Comparison of ENCODE assay signal across 8 mouse cellular contexts in genomic region chr1:75480036-75480435, GRCm38 (mm10). TPM values are rescaled to one million over a fixed set of nuclear protein-coding genes. Genes with fewer than 3 reads are reported as not detected.
A peak's percentile ranks its signal among the peaks of the same experiment; 100 is the strongest.
DNase-seq lines count a peak whose midpoint lies in the region; ATAC-seq and TF ChIP-seq lines count a peak whose summit lies in the region.

No protein-coding gene starts in this region.

- in situ Hi-C loops in CH12.LX (cut with MboI; ENCODE audit: low pct_ligation_motif_present, low pct_unique_long_range_greater_than_20kb, low sequenced_read_pairs) = no loop called here

- no peak for TF ChIP-seq POLR2A in CH12.LX (IDR thresholded peaks at IDR 0.05; ENCODE audit: low read depth, low read length)

- no peak for DNase-seq in gastrocnemius, adult 2 months
- no peak for DNase-seq in gastrocnemius, postnatal 4 days (ENCODE audit: low spot score in 2 of 2)
- no peak for DNase-seq in CH12.LX (ENCODE audit: extremely low read depth)
- no peak for DNase-seq in liver, embryonic 13.5 days
- no peak for DNase-seq in right cerebral cortex, adult 18-20 months
- no peak for DNase-seq in left cerebral cortex, adult 9 months (ENCODE audit: low spot score in 2 of 2)
- no peak for DNase-seq in gastrocnemius, postnatal 36 days

- peaks cover 5% of the 10 kb centered on the region for H3K27me3 ChIP-seq in CH12.LX (replicated peaks)
- H3K27me3 ChIP-seq in forebrain, embryonic 13.5 days = peaks cover 29% of the 10 kb centered on the region
- H3K27me3 ChIP-seq in liver, embryonic 13.5 days = peaks cover 97% of the 10 kb centered on the region

- peak overlapping the region; percentile 87 for H3K4me2 ChIP-seq in CH12.LX (ENCODE audit: insufficient read depth, low read depth, poor library complexity, severe bottlenecking)
- H3K4me2 ChIP-seq in forebrain, embryonic 13.5 days = peak overlapping the region; percentile 90
- peak overlapping the region; percentile 96 for H3K4me2 ChIP-seq in liver, embryonic 13.5 days

- peak overlapping the region; percentile 79 for H3K4me3 ChIP-seq in gastrocnemius, adult 2 months
- no peak overlapping the region for H3K4me3 ChIP-seq in CH12.LX (replicated peaks in 1 of 3; ENCODE audit: low read depth in 2 of 3, low read length in 2 of 3, poor library complexity in 1 of 3)
- peak overlapping the region; percentile 87 for H3K4me3 ChIP-seq in forebrain, embryonic 13.5 days
- H3K4me3 ChIP-seq in liver, embryonic 13.5 days (replicated peaks) = peak overlapping the region; percentile 73

- dilution Hi-C loops in CH12.LX (cut with MboI; ENCODE audit: extremely low pct_ligation_motif_present, extremely low pct_unique_long_range_greater_than_20kb, low sequenced_read_pairs) = no loop called here

- no peak for TF ChIP-seq EP300 in CH12.LX (IDR thresholded peaks at IDR 0.05; ENCODE audit: low read length)

- TF ChIP-seq CTCF in gastrocnemius, adult 2 months (IDR thresholded peaks at IDR 0.05) = no peak
- TF ChIP-seq CTCF in CH12.LX (conservative IDR thresholded peaks at IDR 0.05 in 1 of 2, IDR thresholded peaks at IDR 0.05 in 1 of 2; ENCODE audit: low read depth in 2 of 2, low read length in 2 of 2) = no peak

- peaks cover 15 to 23% of the 10 kb centered on the region in 2 experiments for H3K36me3 ChIP-seq in CH12.LX (replicated peaks in 1 of 2; ENCODE audit: control insufficient read depth in 1 of 2, insufficient read depth in 1 of 2, low read length in 1 of 2)
- peaks cover 47% of the 10 kb centered on the region for H3K36me3 ChIP-seq in forebrain, embryonic 13.5 days (ENCODE audit: poor library complexity, severe bottlenecking)
- H3K36me3 ChIP-seq in liver, embryonic 13.5 days = peaks cover 15% of the 10 kb centered on the region

- peaks cover 5% of the 10 kb centered on the region; the same call in 1 of the 2 replicates for H3K79me2 ChIP-seq in CH12.LX (replicated peaks; ENCODE audit: control insufficient read depth, extremely low read depth, insufficient read depth, poor library complexity, severe bottlenecking)

- H3K9ac ChIP-seq in CH12.LX (ENCODE audit: insufficient read depth, low read depth) = no peak overlapping the region
- peak overlapping the region; percentile 87 for H3K9ac ChIP-seq in forebrain, embryonic 13.5 days
- no peak overlapping the region for H3K9ac ChIP-seq in liver, embryonic 13.5 days

- WGBS in forebrain, embryonic 13.5 days = 17% methylated on average over 13 of the region's 13 CpGs
- 25% methylated on average over 13 of the region's 13 CpGs for WGBS in liver, embryonic 13.5 days (ENCODE audit: insufficient replicate concordance)

- no peak for TF ChIP-seq RAD21 in CH12.LX (IDR thresholded peaks at IDR 0.05; ENCODE audit: low read depth, low read length)

- intact Hi-C loops in gastrocnemius, adult 2 months (cut with DNase I) = no loop called here
- intact Hi-C loops in gastrocnemius, postnatal 36 days (cut with DNase I) = no loop called here

- no peaks in the 10 kb centered on the region for H3K9me3 ChIP-seq in CH12.LX (replicated peaks; ENCODE audit: low read length)
- H3K9me3 ChIP-seq in forebrain, embryonic 13.5 days (replicated peaks) = no peaks in the 10 kb centered on the region
- no peaks in the 10 kb centered on the region for H3K9me3 ChIP-seq in liver, embryonic 13.5 days (replicated peaks)

- ATAC-seq in forebrain, embryonic 13.5 days = no peak
- no peak for ATAC-seq in liver, embryonic 13.5 days (ENCODE audit: low read depth)

- H3K27ac ChIP-seq in gastrocnemius, adult 2 months = no peak overlapping the region
- H3K27ac ChIP-seq in CH12.LX (ENCODE audit: insufficient read depth, low read depth) = no peak overlapping the region
- no peak overlapping the region; the same call in 1 of the 2 replicates for H3K27ac ChIP-seq in forebrain, embryonic 13.5 days
- no peak overlapping the region for H3K27ac ChIP-seq in liver, embryonic 13.5 days

- H3K4me1 ChIP-seq in CH12.LX (ENCODE audit: control insufficient read depth in 1 of 2, insufficient read depth in 2 of 2) = peaks cover 7 to 24% of the 10 kb centered on the region in 2 experiments
- peaks cover 37% of the 10 kb centered on the region for H3K4me1 ChIP-seq in forebrain, embryonic 13.5 days
- H3K4me1 ChIP-seq in liver, embryonic 13.5 days (replicated peaks) = peaks cover 30% of the 10 kb centered on the region

TF ChIP-seq in CH12.LX, 34 proteins besides CTCF, POLR2A, EP300 and RAD21:
- no peak for TF ChIP-seq JUND (conservative IDR thresholded peaks at IDR 0.05; ENCODE audit: low read depth, low read length)
- no peak for TF ChIP-seq MAFK (IDR thresholded peaks at IDR 0.05; ENCODE audit: insufficient replicate concordance, low read length)
- no peak for TF ChIP-seq CHD2 (IDR thresholded peaks at IDR 0.05; ENCODE audit: low read length)
- TF ChIP-seq CHD1 (IDR thresholded peaks at IDR 0.05; ENCODE audit: low read depth, low read length) = no peak
- no peak for TF ChIP-seq ZNF384 (IDR thresholded peaks at IDR 0.05; ENCODE audit: low read depth, low read length)
- no peak for TF ChIP-seq ETS1 (conservative IDR thresholded peaks at IDR 0.05; ENCODE audit: low read depth, low read length)
- TF ChIP-seq MXI1 (IDR thresholded peaks at IDR 0.05; ENCODE audit: low read depth, low read length) = no peak
- no peak for TF ChIP-seq TCF12 (IDR thresholded peaks at IDR 0.05; ENCODE audit: low read depth, low read length)
- no peak for TF ChIP-seq POLR2AphosphoS2 (IDR thresholded peaks at IDR 0.05; ENCODE audit: low read depth, low read length)
- TF ChIP-seq BHLHE40 (IDR thresholded peaks at IDR 0.05; ENCODE audit: low read depth, low read length) = no peak
- no peak for TF ChIP-seq USF2 (conservative IDR thresholded peaks at IDR 0.05; ENCODE audit: low read depth, low read length)
- TF ChIP-seq ZKSCAN1 (IDR thresholded peaks at IDR 0.05; ENCODE audit: borderline replicate concordance, low read depth, low read length) = no peak
- TF ChIP-seq IRF4 (IDR thresholded peaks at IDR 0.05; ENCODE audit: low read depth, low read length) = no peak
- no peak for TF ChIP-seq TBP (conservative IDR thresholded peaks at IDR 0.05; ENCODE audit: low read depth, low read length)
- TF ChIP-seq NELFE (IDR thresholded peaks at IDR 0.05; ENCODE audit: low read depth, low read length) = no peak
- TF ChIP-seq ZC3H11A (IDR thresholded peaks at IDR 0.05; ENCODE audit: low read depth, low read length) = no peak
- TF ChIP-seq MYC (IDR thresholded peaks at IDR 0.05; ENCODE audit: low read depth, low read length) = no peak
- no peak for TF ChIP-seq PAX5 (IDR thresholded peaks at IDR 0.05; ENCODE audit: low read length)
- no peak for TF ChIP-seq MAX (IDR thresholded peaks at IDR 0.05; ENCODE audit: low read length)
- TF ChIP-seq SMC3 (IDR thresholded peaks at IDR 0.05; ENCODE audit: low read depth, low read length) = no peak

RNA-seq across cellular contexts. Expression of gene Tmem198, which starts 0.7 kb away (rescaled TPM):
- total RNA-seq in gastrocnemius, adult 2 months (2021) = not detected
- under 1 TPM; 0.78 to 0.93 TPM for total RNA-seq in gastrocnemius, postnatal 4 days (2021)
- total RNA-seq in CH12.LX (2012; rRNA removed) (1.1 and 1.4 TPM in 2 replicates), CH12.LX (2014; rRNA removed) (0.51 and 0.81 TPM in 2 replicates)
- polyA plus RNA-seq in CH12.LX (2012; ENCODE audit: insufficient read length, low read depth) = 0.80 and 0.90 TPM in 2 replicates
- 34.0 and 35.5 TPM in 2 replicates for polyA plus RNA-seq in forebrain, embryonic 13.5 days (2015; fragmentation: Nextera tagmentation; extraction: Ambion mirVana)
- 0.08 and 0.10 TPM in 2 replicates for polyA plus RNA-seq in liver, embryonic 13.5 days (2015; fragmentation: Nextera tagmentation; extraction: Ambion mirVana)
- under 1 TPM; 0.12 to 0.26 TPM for total RNA-seq in gastrocnemius, postnatal 36 days (2021)

RNA-seq across cellular contexts. Expression of gene Chpf, which starts 0.9 kb away (rescaled TPM):
- total RNA-seq in gastrocnemius, adult 2 months (2021) = 1 to 10 TPM; 3.0 to 6.2 TPM
- total RNA-seq in gastrocnemius, postnatal 4 days (2021) = 10 to 100 TPM; 47.6 to 51.6 TPM
- total RNA-seq in CH12.LX (2012; rRNA removed) = 30.4 and 32.6 TPM in 2 replicates
- total RNA-seq in CH12.LX (2014; rRNA removed) = 14.6 and 14.8 TPM in 2 replicates
- polyA plus RNA-seq in CH12.LX (2012; ENCODE audit: insufficient read length, low read depth) = 17.5 and 20.6 TPM in 2 replicates
- 16.9 and 18.6 TPM in 2 replicates for polyA plus RNA-seq in forebrain, embryonic 13.5 days (2015; fragmentation: Nextera tagmentation; extraction: Ambion mirVana)
- 5.6 and 5.7 TPM in 2 replicates for polyA plus RNA-seq in liver, embryonic 13.5 days (2015; fragmentation: Nextera tagmentation; extraction: Ambion mirVana)
- total RNA-seq in gastrocnemius, postnatal 36 days (2021) = 1 to 10 TPM; 6.2 to 7.0 TPM

RNA-seq across cellular contexts. Expression of gene Obsl1, which starts 26.2 kb away (rescaled TPM):
- total RNA-seq in gastrocnemius, adult 2 months (2021) = 10 to 100 TPM; 28.4 to 41.4 TPM
- 100 to 1,000 TPM; 203 to 213 TPM for total RNA-seq in gastrocnemius, postnatal 4 days (2021)
- total RNA-seq in CH12.LX (2012; rRNA removed) (0.29 and 0.47 TPM in 2 replicates), CH12.LX (2014; rRNA removed) (not detected in 2 replicates)
- polyA plus RNA-seq in CH12.LX (2012; ENCODE audit: insufficient read length, low read depth) = 0.84 and 1.2 TPM in 2 replicates
- polyA plus RNA-seq in forebrain, embryonic 13.5 days (2015; fragmentation: Nextera tagmentation; extraction: Ambion mirVana) = 15.5 and 17.2 TPM in 2 replicates
- polyA plus RNA-seq in liver, embryonic 13.5 days (2015; fragmentation: Nextera tagmentation; extraction: Ambion mirVana) = 7.4 and 9.0 TPM in 2 replicates
- total RNA-seq in gastrocnemius, postnatal 36 days (2021) = 10 to 100 TPM; 41.4 to 52.1 TPM

RNA-seq across cellular contexts. Expression of gene Inha, which starts 26.8 kb away (rescaled TPM):
- total RNA-seq in gastrocnemius, adult 2 months (2021) = 1 to 10 TPM; 1.3 to 2.2 TPM
- 10 to 100 TPM; 13.4 to 15.1 TPM for total RNA-seq in gastrocnemius, postnatal 4 days (2021)
- not detected in 2 replicates for total RNA-seq in CH12.LX (2012; rRNA removed)
- not detected in 2 replicates for total RNA-seq in CH12.LX (2014; rRNA removed)
- not detected in 2 replicates for polyA plus RNA-seq in CH12.LX (2012; ENCODE audit: insufficient read length, low read depth)
- polyA plus RNA-seq in forebrain, embryonic 13.5 days (2015; fragmentation: Nextera tagmentation; extraction: Ambion mirVana) = 5.8 and 8.0 TPM in 2 replicates
- 0.50 and 0.51 TPM in 2 replicates for polyA plus RNA-seq in liver, embryonic 13.5 days (2015; fragmentation: Nextera tagmentation; extraction: Ambion mirVana)
- 1 to 10 TPM; 2.5 to 5.8 TPM for total RNA-seq in gastrocnemius, postnatal 36 days (2021)

RNA-seq across cellular contexts. Expression of gene Asic4, which starts 29.8 kb away (rescaled TPM):
- total RNA-seq in gastrocnemius, adult 2 months (2021) = not detected
- total RNA-seq in gastrocnemius, postnatal 4 days (2021) = under 1 TPM in 1 of 2 experiments, not detected in 1; 0.13 TPM
- total RNA-seq in CH12.LX (2012; rRNA removed) (not detected in 2 replicates), CH12.LX (2014; rRNA removed) (not detected in 2 replicates)
- not detected in 2 replicates for polyA plus RNA-seq in CH12.LX (2012; ENCODE audit: insufficient read length, low read depth)
- 4.0 and 5.4 TPM in 2 replicates for polyA plus RNA-seq in forebrain, embryonic 13.5 days (2015; fragmentation: Nextera tagmentation; extraction: Ambion mirVana)
- 0.14 and 0.25 TPM in 2 replicates for polyA plus RNA-seq in liver, embryonic 13.5 days (2015; fragmentation: Nextera tagmentation; extraction: Ambion mirVana)
- total RNA-seq in gastrocnemius, postnatal 36 days (2021) = not detected

Comparison
In these comparisons a context has a peak if more than half of its experiments do, and no peak if none do; other contexts are left out.
1. H3K4me3 ChIP-seq: peak in gastrocnemius, adult 2 months (single experiment), forebrain, embryonic 13.5 days (single experiment) and liver, embryonic 13.5 days (single experiment); none in CH12.LX (0 of 3).
2. RNA of gene Obsl1, which starts 26.2 kb away (total RNA-seq): 203 to 213 TPM in gastrocnemius, postnatal 4 days, 41.4 to 52.1 TPM in gastrocnemius, postnatal 36 days and 28.4 to 41.4 TPM in gastrocnemius, adult 2 months; 0.29 to 0.47 TPM in CH12.LX; every median in the first group is over 10 times any median in the second.
3. Peak in every context shown above with its lines, with median percentiles within 50 percentile points of each other: H3K4me2 ChIP-seq.